In the genomic region with DNA sequence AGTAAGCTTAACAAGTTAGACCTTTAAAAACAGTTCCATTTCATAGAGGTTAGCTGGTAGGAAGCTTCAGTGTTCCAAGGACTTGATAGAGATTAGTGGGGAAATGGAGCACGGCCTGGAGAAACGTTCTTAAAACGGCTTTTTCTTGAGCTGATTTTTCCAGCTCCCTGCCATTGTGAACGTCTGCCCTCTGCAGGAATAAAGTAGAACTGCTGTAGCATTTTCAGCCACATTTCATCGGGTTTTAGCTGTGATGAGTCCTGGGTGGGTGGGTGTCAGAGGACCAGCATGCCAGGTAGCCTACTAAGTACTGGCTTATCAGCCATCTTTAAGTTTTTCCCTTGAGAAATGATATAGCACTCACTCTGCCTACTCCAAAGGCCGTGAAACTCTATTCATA, we compare ENCODE assay signal across 9 mouse cellular contexts. TPM values are rescaled to one million over a fixed set of nuclear protein-coding genes. Genes with fewer than 3 reads are reported as not detected.
DNase-seq lines count a peak whose midpoint lies in the region; ATAC-seq and TF ChIP-seq lines count a peak whose summit lies in the region.
"Had no signal": no experiment of that assay in that cellular context is flagged by ENCODE, and none has a peak within 500 bp of the region (broad histone marks: within the 10 kb centered on the region; RNA-seq: fewer than 3 reads in every experiment).

No protein-coding gene starts in this region.

- ATAC-seq in hindbrain, embryonic 12.5 days (ENCODE audit: low FRiP score) = no peak
- ATAC-seq in heart, embryonic 15.5 days (replicated peaks; ENCODE audit: insufficient number of reproducible peaks, insufficient read depth, low FRiP score, low read depth) = no peak
- peak; percentile 71 for ATAC-seq in midbrain, embryonic 13.5 days

- H3K9ac ChIP-seq in hindbrain, embryonic 12.5 days = no peak overlapping the region
- H3K9ac ChIP-seq in ES-E14 (ENCODE audit: insufficient read depth, low read depth, low read length, poor library complexity, severe bottlenecking) = no peak overlapping the region
- H3K9ac ChIP-seq in heart, embryonic 15.5 days = no peak overlapping the region
- no peak overlapping the region for H3K9ac ChIP-seq in midbrain, embryonic 13.5 days (replicated peaks)
- H3K9ac ChIP-seq: limb, embryonic 15.5 days had no signal

- H3K4me1 ChIP-seq in hindbrain, embryonic 10.5 days (replicated peaks) = peaks cover 7% of the 10 kb centered on the region; the same call in 1 of the 2 replicates
- no peaks in the 10 kb centered on the region for H3K4me1 ChIP-seq in hindbrain, embryonic 12.5 days
- H3K4me1 ChIP-seq in ES-E14 (ENCODE audit: control insufficient read depth in 2 of 2, insufficient read depth in 2 of 2, low read length in 2 of 2, poor library complexity in 1 of 2) = no peaks in the 10 kb centered on the region
- 0 out of 2 replicates have a peak, but pooled peaks cover 3% of the 10 kb centered on the region for H3K4me1 ChIP-seq in heart, embryonic 15.5 days (replicated peaks)
- H3K4me1 ChIP-seq in midbrain, embryonic 13.5 days (replicated peaks) = no peaks in the 10 kb centered on the region
- H3K4me1 ChIP-seq: limb, embryonic 15.5 days had no signal

- no peak overlapping the region for H3K27ac ChIP-seq in hindbrain, embryonic 10.5 days
- H3K27ac ChIP-seq in hindbrain, embryonic 12.5 days = no peak overlapping the region
- H3K27ac ChIP-seq in ES-E14 (ENCODE audit: insufficient read depth, low read depth, low read length, poor library complexity, severe bottlenecking) = no peak overlapping the region
- H3K27ac ChIP-seq in heart, embryonic 15.5 days = no peak overlapping the region
- H3K27ac ChIP-seq in midbrain, embryonic 13.5 days = no peak overlapping the region
- H3K27ac ChIP-seq: limb, embryonic 15.5 days had no signal

- in situ Hi-C loops in ES-E14 (cut with MboI; ENCODE audit: low sequenced_read_pairs in 2 of 2, unreplicated experiment in 2 of 2) = no loop called here

- H3K4me2 ChIP-seq in hindbrain, embryonic 12.5 days (replicated peaks) = no peak overlapping the region
- H3K4me2 ChIP-seq in heart, embryonic 15.5 days = 0 out of 2 replicates have a peak overlapping the region, but pooled peaks have one; percentile 1
- H3K4me2 ChIP-seq in midbrain, embryonic 13.5 days (replicated peaks) = no peak overlapping the region
- H3K4me2 ChIP-seq: limb, embryonic 15.5 days had no signal

- WGBS in hindbrain, embryonic 10.5 days = 16% methylated on average over 6 of the region's 6 CpGs
- 13% methylated on average over 6 of the region's 6 CpGs for WGBS in hindbrain, embryonic 12.5 days
- 9% methylated on average over 6 of the region's 6 CpGs for WGBS in heart, embryonic 15.5 days
- WGBS in midbrain, embryonic 13.5 days = 11% methylated on average over 6 of the region's 6 CpGs

- no peaks in the 10 kb centered on the region for H3K36me3 ChIP-seq in hindbrain, embryonic 10.5 days
- H3K36me3 ChIP-seq in hindbrain, embryonic 12.5 days = no peaks in the 10 kb centered on the region
- H3K36me3 ChIP-seq in ES-E14 (ENCODE audit: control insufficient read depth, insufficient read depth, low read length, poor library complexity, severe bottlenecking) = no peaks in the 10 kb centered on the region
- H3K36me3 ChIP-seq in heart, embryonic 15.5 days = no peaks in the 10 kb centered on the region
- no peaks in the 10 kb centered on the region for H3K36me3 ChIP-seq in midbrain, embryonic 13.5 days
- H3K36me3 ChIP-seq: limb, embryonic 15.5 days had no signal

- H3K9me3 ChIP-seq in hindbrain, embryonic 10.5 days = no peaks in the 10 kb centered on the region
- H3K9me3 ChIP-seq in hindbrain, embryonic 12.5 days (replicated peaks) = no peaks in the 10 kb centered on the region
- no peaks in the 10 kb centered on the region for H3K9me3 ChIP-seq in ES-E14 (ENCODE audit: control insufficient read depth, insufficient read depth, low read depth, low read length)
- no peaks in the 10 kb centered on the region for H3K9me3 ChIP-seq in heart, embryonic 15.5 days (replicated peaks)
- no peaks in the 10 kb centered on the region for H3K9me3 ChIP-seq in midbrain, embryonic 13.5 days
- H3K9me3 ChIP-seq: limb, embryonic 15.5 days had no signal

- DNase-seq in hindbrain, embryonic 10.5 days (ENCODE audit: low spot score) = peak; percentile 60
- DNase-seq in ES-E14 (ENCODE audit: low read depth, low spot score) = peak; percentile 28
- DNase-seq in cerebellum, postnatal 36 days = peak; percentile 36 to 66
- peak; percentile 48 to 59 for DNase-seq in kidney, postnatal 4 days
- DNase-seq in natural killer cell, adult 2 months (ENCODE audit: low spot score in 2 of 2) = no peak

- no peak overlapping the region for H3K4me3 ChIP-seq in hindbrain, embryonic 10.5 days
- H3K4me3 ChIP-seq in hindbrain, embryonic 12.5 days = no peak overlapping the region
- H3K4me3 ChIP-seq in ES-E14 (ENCODE audit: insufficient read depth in 1 of 2, low read depth in 1 of 2, low read length in 2 of 2, poor library complexity in 1 of 2, severe bottlenecking in 1 of 2) = no peak overlapping the region
- no peak overlapping the region for H3K4me3 ChIP-seq in heart, embryonic 15.5 days
- H3K4me3 ChIP-seq in midbrain, embryonic 13.5 days (replicated peaks) = no peak overlapping the region
- H3K4me3 ChIP-seq: limb, embryonic 15.5 days had no signal

- peaks cover 15% of the 10 kb centered on the region for H3K27me3 ChIP-seq in hindbrain, embryonic 10.5 days (ENCODE audit: insufficient read depth, poor library complexity, severe bottlenecking)
- H3K27me3 ChIP-seq in hindbrain, embryonic 12.5 days = 0 out of 2 replicates have a peak, but pooled peaks cover 4% of the 10 kb centered on the region
- H3K27me3 ChIP-seq in heart, embryonic 15.5 days = 0 out of 2 replicates have a peak, but pooled peaks cover 4% of the 10 kb centered on the region
- H3K27me3 ChIP-seq in midbrain, embryonic 13.5 days = no peaks in the 10 kb centered on the region

TF ChIP-seq in ES-E14, 5 proteins besides CTCF, POLR2A, EP300 and RAD21:
- no peak for TF ChIP-seq HCFC1 (IDR thresholded peaks at IDR 0.05; ENCODE audit: borderline replicate concordance, insufficient read depth, low read length)
- no peak; the same call in 1 of the 2 replicates for TF ChIP-seq ZC3H11A (IDR thresholded peaks at IDR 0.05; ENCODE audit: borderline replicate concordance, low read depth, low read length)
- no peak for TF ChIP-seq MAFK (IDR thresholded peaks at IDR 0.05; ENCODE audit: insufficient read depth, low read depth, low read length)

RNA-seq across cellular contexts. Expression of a gene that starts 29.9 kb away (rescaled TPM):
- 0.58 and 1.2 TPM in 2 replicates for polyA plus RNA-seq in hindbrain, embryonic 10.5 days (2016; fragmentation: Nextera tagmentation; extraction: Ambion mirVana)
- 1.3 and 2.1 TPM in 2 replicates for polyA plus RNA-seq in hindbrain, embryonic 12.5 days (2016; fragmentation: Nextera tagmentation; extraction: Ambion mirVana)
- total RNA-seq in ES-E14 (2012; rRNA removed) = 0.05 and 0.13 TPM in 2 replicates
- 1.0 and 1.4 TPM in 2 replicates for polyA plus RNA-seq in heart, embryonic 15.5 days (2015; fragmentation: Nextera tagmentation; extraction: Ambion mirVana)
- 0.26 and 0.32 TPM in 2 replicates for polyA plus RNA-seq in midbrain, embryonic 13.5 days (2015; fragmentation: Nextera tagmentation; extraction: Ambion mirVana)

Comparison
In these comparisons a context has a peak if more than half of its experiments do, and no peak if none do; other contexts are left out.
1. DNase-seq: peak in hindbrain, embryonic 10.5 days (single experiment), ES-E14 (single experiment), cerebellum, postnatal 36 days (2 of 2) and kidney, postnatal 4 days (2 of 2); none in natural killer cell, adult 2 months (0 of 2).